Mouse (Mus musculus) c-Kit-negative CD71-positive TER-119-positive erythroid progenitor cells, embryonic 14.5 days (primary cell): ENCODE results near the gene Nck2.

Experiments
- DNase-seq: peaks from one replicate; pipeline ENCODE4 v3.0.0-alpha.2; 2013; ENCODE audit warnings: low read depth, low spot score

Nck2 gene

GRCm38 (mm10) chr1:43467656-43468055, 23.3 kb downstream of the Nck2 start:
- DNase-seq, result no peak

DNA sequence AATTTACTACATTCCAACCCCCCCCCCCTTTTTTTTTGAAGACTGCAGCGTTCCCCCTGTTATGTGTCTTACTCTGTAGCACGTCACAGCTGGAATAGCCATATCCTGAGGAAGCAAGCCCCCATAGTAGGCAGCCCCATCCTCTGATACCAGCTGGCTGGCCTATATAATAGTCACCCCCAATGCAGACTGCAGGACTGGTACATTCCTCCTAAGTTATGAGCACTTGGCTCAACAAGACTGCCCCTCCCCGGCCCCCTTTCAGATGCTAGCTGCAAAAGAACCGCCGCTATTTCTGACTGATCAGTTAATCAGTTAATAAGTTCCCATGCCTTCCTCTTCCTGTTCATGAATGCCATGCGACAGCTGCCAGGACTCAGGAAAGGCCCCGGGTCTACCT, 23.8 kb downstream of the Nck2 start:
- no peak for DNase-seq

DNA sequence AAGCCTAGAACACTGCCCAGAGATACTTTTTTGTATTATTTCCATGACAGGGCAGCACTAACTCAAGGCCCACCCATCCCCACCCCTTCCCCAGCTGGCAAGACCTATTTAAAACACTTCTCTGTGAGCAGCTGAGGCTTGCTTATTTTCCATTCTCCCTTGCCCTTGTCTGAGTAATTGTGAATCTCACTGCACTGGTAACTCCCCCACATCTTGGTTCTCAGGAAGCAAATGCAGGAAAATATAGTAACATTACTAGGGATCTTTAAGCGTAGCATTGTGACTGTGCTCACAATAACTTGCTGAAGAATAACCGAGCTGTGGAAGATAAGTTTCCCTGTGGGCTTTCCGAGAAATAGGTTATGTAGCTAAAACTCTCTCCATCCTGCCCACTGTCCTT, 24.6 kb downstream of the Nck2 start:
- DNase-seq, result no peak

GRCm38 (mm10) chr1:43470421-43471179, 26.2 kb downstream of the Nck2 start:
- no peak for DNase-seq

DNA sequence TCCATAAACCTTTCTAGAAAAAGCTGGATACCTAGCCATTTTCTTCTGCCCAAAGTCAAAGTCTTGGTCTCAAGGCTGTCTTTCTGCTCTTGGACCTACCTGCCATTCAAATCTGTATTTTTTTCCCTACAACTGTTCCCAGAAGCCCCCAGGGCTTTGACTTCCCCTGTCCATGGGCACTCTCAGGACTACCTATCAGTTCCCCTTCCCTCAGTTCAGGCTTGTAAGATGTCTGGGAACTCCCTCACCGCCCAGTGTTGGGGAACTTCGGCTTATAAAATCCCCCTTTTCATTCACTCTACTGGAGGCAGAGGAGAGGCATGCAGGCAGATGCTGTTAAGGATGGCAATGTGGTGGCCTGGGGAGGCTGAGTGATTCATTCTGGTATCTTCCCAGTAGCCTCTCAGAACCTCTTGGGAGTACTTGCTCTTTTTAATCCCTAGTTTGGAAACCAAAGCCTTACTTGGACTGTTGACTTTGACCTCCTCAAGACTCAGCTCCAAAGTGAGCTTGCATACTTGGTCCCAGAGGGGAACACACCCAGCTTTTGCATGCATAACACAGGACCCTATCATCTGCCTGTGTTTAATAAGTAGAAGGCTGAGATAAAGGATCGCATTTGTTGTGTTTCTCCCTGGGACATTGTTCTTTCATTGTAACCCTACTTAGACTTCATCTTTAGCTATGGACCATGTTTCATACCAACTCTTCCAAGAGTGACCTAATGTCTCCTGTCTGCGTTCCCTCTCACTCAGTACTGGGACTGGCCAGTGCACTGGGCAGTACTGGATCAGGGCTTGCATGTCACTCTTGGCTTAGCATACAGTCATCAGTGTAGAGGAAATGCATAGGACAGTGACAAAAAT, 27.0 kb downstream of the Nck2 start:
- DNase-seq, result no peak

GRCm38 (mm10) chr1:43472046-43472649, 27.8 kb downstream of the Nck2 start:
- no peak for DNase-seq

GRCm38 (mm10) chr1:43473734-43474534, 29.6 kb downstream of the Nck2 start:
- no peak for DNase-seq

- DNase-seq, result no peak
Observed at GRCm38 (mm10) chr1:43474535-43475409, 30.4 kb downstream of the Nck2 start.

DNA sequence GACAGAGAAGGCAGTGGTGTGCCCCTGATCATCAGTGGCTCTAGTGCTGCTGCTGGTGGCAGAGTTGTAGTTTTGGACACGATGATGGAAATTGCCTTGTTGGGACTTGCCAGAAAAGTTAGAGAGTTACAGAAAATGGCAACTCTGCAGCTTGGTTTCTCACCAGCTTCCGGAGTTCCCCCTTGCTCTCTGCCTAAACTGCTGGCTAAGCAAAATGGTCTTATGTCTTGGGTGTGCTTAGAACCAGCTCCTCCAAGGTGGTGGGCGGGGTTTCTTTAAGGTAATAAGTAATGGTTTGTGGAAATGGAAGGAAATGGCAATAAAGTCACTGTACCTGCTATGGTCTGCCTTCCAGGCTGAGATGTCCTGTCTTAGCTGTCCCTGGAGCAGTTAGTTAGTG, 33.6 kb downstream of the Nck2 start:
- no peak for DNase-seq

DNA sequence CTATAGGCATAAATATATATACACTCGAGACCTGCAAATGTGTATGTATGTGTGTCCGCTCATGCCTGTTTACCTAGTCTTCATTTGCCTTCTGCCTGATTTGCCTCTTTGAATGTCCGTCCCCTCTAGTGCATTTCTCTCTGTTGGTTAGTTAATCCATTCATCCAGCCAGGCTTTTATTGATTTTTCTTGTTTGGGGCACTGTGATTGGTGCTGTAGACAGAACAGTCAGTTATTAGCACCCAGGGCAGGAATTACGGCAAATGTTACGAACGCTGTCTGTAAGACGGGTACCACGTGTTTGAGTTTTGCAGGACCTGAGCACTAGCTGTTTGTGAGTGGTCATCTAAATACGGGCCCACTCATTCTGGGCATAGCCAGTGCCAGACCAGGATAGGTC, 40.8 kb downstream of the Nck2 start:
- DNase-seq, result no peak

DNA sequence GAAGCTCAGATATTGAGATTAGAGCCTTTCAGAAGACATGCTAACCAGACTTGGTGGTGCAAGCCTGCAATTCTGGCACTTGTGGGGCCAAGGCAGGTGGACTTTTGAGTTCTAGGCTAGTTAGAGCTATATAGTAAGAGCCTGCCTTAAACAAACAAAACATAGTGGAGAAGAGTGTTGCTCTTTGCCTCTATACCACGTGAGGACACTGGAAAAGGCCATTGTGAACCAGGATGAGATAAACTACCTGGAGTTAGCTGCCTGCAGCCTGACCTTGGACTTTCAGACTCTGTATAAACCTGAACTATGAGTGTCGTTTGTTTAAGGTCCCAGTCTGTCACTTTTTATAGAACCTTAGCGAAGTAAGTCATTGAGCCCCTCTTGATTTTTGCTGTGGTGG, 42.1 kb downstream of the Nck2 start:
- no peak for DNase-seq

DNA sequence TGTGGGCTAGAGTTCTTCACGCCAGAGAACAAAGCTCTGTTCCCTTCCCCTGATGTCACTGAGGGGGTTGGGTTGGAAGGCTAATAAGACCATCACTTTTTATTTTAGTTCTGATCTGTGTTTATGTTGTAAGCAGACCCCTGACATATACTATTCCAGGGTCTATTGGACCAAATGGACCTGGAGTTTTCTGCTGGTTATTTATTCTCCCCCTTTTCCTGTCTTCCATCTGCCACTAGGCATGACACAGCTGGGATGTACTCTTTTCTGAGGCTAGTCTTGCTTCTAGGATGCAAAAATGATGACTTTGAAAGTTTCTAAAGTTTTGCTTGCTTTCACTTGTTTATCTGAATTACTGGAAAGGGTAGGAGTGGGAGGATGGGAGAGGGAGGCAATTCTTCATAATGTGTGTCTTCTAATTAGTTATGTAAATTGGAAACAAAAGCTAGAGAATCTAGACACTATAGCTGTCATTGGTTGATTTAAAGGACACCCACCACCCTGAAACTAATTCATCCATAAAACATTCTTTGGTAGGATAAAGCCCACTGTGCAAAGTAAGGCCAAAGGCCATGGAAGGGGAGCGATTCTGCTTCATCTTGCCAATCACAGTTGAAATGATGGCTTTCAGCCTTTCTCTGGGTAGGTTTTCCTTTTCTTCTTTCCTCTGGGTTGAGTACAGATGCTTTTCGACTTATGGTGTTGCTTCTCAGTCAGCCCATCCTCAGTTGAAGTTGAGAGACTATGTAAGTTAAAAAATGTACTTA, 42.8 kb downstream of the Nck2 start:
- no peak for DNase-seq

GRCm38 (mm10) chr1:43489311-43489710, 44.9 kb downstream of the Nck2 start:
- no peak for DNase-seq

- DNase-seq, result no peak
Observed at GRCm38 (mm10) chr1:43491506-43492269, 47.3 kb downstream of the Nck2 start.

DNA sequence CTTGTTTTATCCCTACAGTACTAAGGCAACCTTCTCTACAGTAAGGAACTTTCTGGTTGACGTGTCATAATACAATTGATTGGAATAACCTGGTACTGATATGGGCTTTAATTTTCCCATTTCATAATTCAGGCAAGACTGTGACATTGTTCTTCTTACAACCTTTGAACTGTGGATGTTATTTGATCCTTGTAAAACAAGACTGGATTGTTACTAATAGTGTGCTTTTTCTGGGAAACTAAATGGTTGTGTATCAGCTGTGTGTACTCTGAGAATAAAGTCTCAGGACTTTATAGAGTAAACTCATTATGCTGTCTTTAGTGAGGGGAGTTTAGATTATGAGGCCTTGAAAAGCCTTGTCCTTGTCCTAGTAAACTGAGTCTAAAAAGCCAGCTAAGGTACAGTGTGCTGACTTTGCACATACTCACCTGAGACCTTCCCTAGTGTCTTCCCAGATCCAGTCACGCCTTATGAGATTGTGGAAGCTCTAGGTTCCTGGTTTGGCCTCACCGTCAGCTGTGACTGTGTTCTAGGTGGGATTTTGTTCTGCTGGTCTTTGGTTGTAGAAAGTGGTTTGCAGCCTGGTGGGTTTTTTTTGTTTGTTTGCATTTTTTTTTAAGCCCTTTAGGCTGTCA, 48.5 kb downstream of the Nck2 start:
- no peak for DNase-seq

DNA sequence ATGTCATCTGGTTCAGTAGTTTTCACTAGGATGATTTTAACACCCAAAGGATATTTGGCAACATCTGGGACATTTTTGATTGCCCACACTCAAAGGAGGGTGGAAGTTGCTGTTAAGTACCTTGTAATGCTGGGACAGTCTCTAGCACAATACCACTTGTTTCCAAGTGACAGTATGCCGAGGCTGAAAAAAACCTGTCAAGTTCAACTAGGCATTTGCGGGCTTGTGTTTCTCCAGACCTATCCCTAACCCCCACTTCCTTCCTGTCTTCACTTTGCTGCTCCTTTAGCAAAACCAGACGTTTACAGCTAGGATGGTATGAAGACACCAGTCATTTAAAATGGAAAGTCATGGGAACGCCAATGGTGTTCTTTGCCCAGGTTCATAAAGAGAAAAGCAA, 51.7 kb downstream of the Nck2 start:
- DNase-seq, result no peak

- no peak for DNase-seq
Observed at GRCm38 (mm10) chr1:43496993-43497392, 52.6 kb downstream of the Nck2 start.

DNA sequence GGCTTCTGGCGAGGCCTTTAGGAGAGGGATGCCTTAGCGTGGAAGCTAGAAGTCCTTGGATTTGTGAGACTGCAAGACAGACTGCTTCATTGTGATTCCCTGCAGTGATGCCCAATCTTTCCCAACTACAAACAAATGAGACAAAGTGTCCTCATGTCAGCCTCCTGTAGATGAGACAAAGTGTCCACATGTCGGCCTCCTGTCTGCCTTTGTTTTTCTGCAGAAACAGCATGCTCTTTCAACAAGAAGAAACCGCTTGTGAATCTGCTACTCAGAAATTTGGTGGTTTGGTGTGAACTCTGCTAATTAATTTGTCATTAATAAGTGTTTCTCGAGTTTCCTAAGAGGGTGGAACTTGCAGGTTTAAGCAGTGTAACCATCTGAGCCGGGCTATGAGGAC, 53.6 kb downstream of the Nck2 start:
- DNase-seq, result no peak

GRCm38 (mm10) chr1:43500121-43500520, 55.7 kb downstream of the Nck2 start:
- DNase-seq, result no peak
